Mouse (Mus musculus) kidney, embryonic 15.5 days (tissue): Measurements from ENCODE around the gene Ube2dnl1. TPM values are rescaled to one million over a fixed set of nuclear protein-coding genes. Genes with fewer than 3 reads are reported as not detected.

Experiments
- ATAC-seq: fragments of 200-750 bp; cut with Nextera tagmentation; replicated peaks from 2 replicates; pipeline ENCODE4 v1.8.0; 2017; ENCODE audit warnings: moderate TSS enrichment; ENCODE audit not compliant: low FRiP score
- H3K27ac ChIP-seq: fragments of 300-500 bp; sonication (generic); 2 replicates; pipeline ENCODE4 v1.5.1; 2015; ENCODE audit warnings: mild to moderate bottlenecking, inconsistent platforms
- H3K27me3 ChIP-seq: fragments of 300-500 bp; sonication (generic); 2 replicates; pipeline ENCODE4 v1.6.1; 2015; ENCODE audit warnings: inconsistent platforms
- H3K36me3 ChIP-seq: fragments of 300-500 bp; sonication (generic); 2 replicates; pipeline ENCODE4 v1.6.1; 2015; ENCODE audit warnings: inconsistent platforms
- H3K4me1 ChIP-seq: fragments of 300-500 bp; sonication (generic); 2 replicates; pipeline ENCODE4 v1.6.1; 2015; ENCODE audit warnings: inconsistent platforms
- H3K4me2 ChIP-seq: fragments of 300-500 bp; sonication (generic); 2 replicates; pipeline ENCODE4 v1.6.1; 2015; ENCODE audit warnings: moderate library complexity, mild to moderate bottlenecking, inconsistent platforms
- H3K4me3 ChIP-seq: fragments of 300-500 bp; sonication (generic); replicated peaks from 2 replicates; pipeline ENCODE4 v1.5.1; 2015; ENCODE audit warnings: mild to moderate bottlenecking, inconsistent platforms
- H3K9ac ChIP-seq: fragments of 300-500 bp; sonication (generic); 2 replicates; pipeline ENCODE4 v1.6.1; 2015; ENCODE audit warnings: mild to moderate bottlenecking, inconsistent platforms
- H3K9me3 ChIP-seq: fragments of 300-500 bp; sonication (generic); replicated peaks from 2 replicates; pipeline ENCODE4 v1.6.1; 2016; ENCODE audit warnings: inconsistent platforms
- WGBS: fragments of 180-500 bp; shearing (Covaris S2); methylation state at CpG from one replicate; pipeline ENCODE4 v1.1.7; 2015; ENCODE audit warnings: mixed read lengths; 5-methylcytosine and 5-hydroxymethylcytosine counted together
- polyA plus RNA-seq: library from polyadenylated mRNA; unstranded; fragments of >200 nt; fragmentation: Nextera tagmentation; extraction: Ambion mirVana; gene quantifications from 2 replicates; pipeline ENCODE4 v1.2.1, GENCODE M21; 2015

Ube2dnl1 gene
- polyA plus RNA-seq = not detected in 2 replicates

DNA sequence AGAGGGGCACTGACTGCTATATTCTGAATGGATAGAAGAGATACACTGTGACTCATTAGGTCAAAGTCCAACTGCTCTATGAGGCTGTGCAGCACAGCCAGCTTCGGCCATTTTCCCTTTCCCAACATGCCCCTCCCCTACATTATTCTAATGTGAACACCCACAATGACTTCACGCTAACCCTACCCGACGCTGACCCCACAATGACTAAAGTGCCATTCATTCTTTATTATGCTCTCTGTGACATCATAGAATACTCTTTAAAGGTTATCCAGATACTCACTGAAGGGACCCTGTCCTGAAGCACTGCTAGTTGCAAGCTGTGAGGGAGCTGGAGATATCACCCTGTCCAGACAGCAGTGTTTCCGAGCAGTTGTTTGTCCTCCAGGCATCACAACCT, at the start of gene Ube2dnl1:
Ube2dnl1 (plus strand) TSS at position 301 of the 400 bp plus-strand sequence.
- Histone ChIP-seq H3K4me2 (no peak within 1 kb of the TSS), H3K9ac (no peak within 1 kb of the TSS), H3K36me3 (no peaks in the 10 kb centered on the region), H3K27ac (no peak within 1 kb of the TSS), H3K4me3 (no peak within 1 kb of the TSS), H3K27me3 (no peaks in the 10 kb centered on the region), H3K9me3 (no peaks in the 10 kb centered on the region), H3K4me1 (no peaks in the 10 kb centered on the region)
- no peak for ATAC-seq
- 90% methylated on average over 5 of the region's 5 CpGs for WGBS

DNA sequence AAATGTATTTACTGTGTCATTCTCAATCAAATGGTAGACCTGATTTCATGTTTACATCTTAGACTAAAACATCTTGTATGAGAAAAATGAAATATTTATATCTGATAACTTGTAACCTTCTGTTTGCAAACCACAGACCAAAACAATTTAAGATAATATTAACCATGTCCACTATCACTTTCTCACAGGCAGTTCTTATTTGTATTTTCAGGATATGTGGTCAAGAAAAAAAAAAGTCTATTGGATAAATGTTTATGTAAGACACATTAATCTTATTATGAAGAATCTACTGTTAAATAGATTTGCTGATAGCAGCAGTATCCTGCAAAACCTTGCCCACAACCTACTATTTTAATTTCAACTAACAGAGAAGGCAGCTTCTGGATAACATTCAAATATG, 9.3 kb upstream of the Ube2dnl1 start:
- no peak overlapping the region for H3K4me3 ChIP-seq
- H3K36me3 ChIP-seq = no peaks in the 10 kb centered on the region
- no peak overlapping the region for H3K27ac ChIP-seq
- H3K4me2 ChIP-seq = no peak overlapping the region
- no peaks in the 10 kb centered on the region for H3K4me1 ChIP-seq
- ATAC-seq = no peak
- H3K27me3 ChIP-seq = no peaks in the 10 kb centered on the region
- H3K9ac ChIP-seq = no peak overlapping the region
- no peaks in the 10 kb centered on the region for H3K9me3 ChIP-seq

- no peak for ATAC-seq
- Histone ChIP-seq H3K4me1 (no peaks in the 10 kb centered on the region), H3K9ac (no peak overlapping the region), H3K4me3 (no peak overlapping the region), H3K36me3 (no peaks in the 10 kb centered on the region), H3K4me2 (no peak overlapping the region), H3K9me3 (no peaks in the 10 kb centered on the region), H3K27ac (no peak overlapping the region), H3K27me3 (no peaks in the 10 kb centered on the region)
- 85% methylated on average over 3 of the region's 3 CpGs for WGBS
Observed at GRCm38 (mm10) chrX:114897506-114897905, 7.3 kb upstream of the Ube2dnl1 start.

DNA sequence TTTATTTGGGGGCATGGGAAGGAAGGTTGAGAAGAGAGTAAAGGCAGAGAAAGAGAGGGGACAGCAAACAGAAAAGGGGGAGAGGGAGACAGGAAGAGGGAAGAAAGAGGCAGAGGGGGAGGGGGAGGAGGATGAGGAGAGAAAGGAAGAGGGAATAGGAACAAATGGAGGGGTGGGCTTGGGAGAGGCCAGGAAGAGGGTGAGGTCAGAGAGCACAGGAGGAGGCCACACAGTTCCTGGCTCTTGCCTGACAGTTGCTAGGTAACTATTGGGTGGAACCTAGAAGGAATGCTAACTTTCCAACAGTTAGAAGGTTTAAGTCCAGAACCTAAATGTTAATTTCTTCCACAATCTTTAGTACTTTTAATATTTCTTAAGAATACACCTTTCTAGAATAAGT, 1.4 kb upstream of the Ube2dnl1 start:
- H3K9ac ChIP-seq = no peak overlapping the region
- H3K27me3 ChIP-seq = no peaks in the 10 kb centered on the region
- H3K9me3 ChIP-seq = no peaks in the 10 kb centered on the region
- no peaks in the 10 kb centered on the region for H3K4me1 ChIP-seq
- no peak for ATAC-seq
- no peak overlapping the region for H3K27ac ChIP-seq
- no peaks in the 10 kb centered on the region for H3K36me3 ChIP-seq
- H3K4me3 ChIP-seq = no peak overlapping the region
- H3K4me2 ChIP-seq = no peak overlapping the region

DNA sequence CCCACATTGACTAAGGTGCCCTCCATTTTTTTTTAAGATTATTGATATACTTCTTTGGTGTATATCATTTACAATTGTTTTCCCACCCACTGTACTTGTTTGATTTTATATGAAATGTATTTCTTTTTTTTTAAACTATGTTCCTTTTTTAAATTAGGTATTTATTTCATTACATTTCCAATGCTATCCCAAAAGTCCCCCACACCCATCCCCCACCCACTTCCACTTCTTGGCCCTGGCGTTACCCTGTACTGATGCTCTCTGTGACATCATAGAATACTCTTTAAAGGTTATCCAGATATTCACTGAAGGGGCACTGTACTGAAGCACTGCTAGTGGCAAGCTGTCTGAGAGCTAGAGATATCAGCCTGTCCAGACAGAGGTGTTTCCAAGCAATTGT, 2.5 kb downstream of the Ube2dnl1 start, which contains the start of gene Ube2dnl2:
Ube2dnl2 (plus strand) TSS at position 301 of the 400 bp plus-strand sequence.
- H3K4me2 ChIP-seq = no peak within 1 kb of the TSS
- whole genome bisulfite sequencing = 86% methylated on average over 1 of the region's 1 CpGs
- H3K36me3 ChIP-seq = no peaks in the 10 kb centered on the region
- H3K4me3 ChIP-seq = no peak within 1 kb of the TSS
- H3K4me1 ChIP-seq = no peaks in the 10 kb centered on the region
- H3K27me3 ChIP-seq = no peaks in the 10 kb centered on the region
- no peaks in the 10 kb centered on the region for H3K9me3 ChIP-seq
- no peak within 1 kb of the TSS for H3K9ac ChIP-seq
- no peak within 1 kb of the TSS for H3K27ac ChIP-seq
- no peak for ATAC-seq

- Histone ChIP-seq H3K4me3 (no peak overlapping the region), H3K27me3 (no peaks in the 10 kb centered on the region), H3K4me1 (no peaks in the 10 kb centered on the region), H3K9me3 (no peaks in the 10 kb centered on the region), H3K36me3 (no peaks in the 10 kb centered on the region), H3K4me2 (no peak overlapping the region), H3K27ac (no peak overlapping the region), H3K9ac (no peak overlapping the region)
- WGBS = 23% methylated on average over 1 of the region's 1 CpGs
- ATAC-seq = no peak
Observed at GRCm38 (mm10) chrX:114955066-114955465, 50.3 kb downstream of the Ube2dnl1 start.

Other genes starting within 250 kb of the Ube2dnl1 start
- gene Ube2dnl2, start 2.6 kb downstream of the Ube2dnl1 start, polyA plus RNA-seq = not detected in 2 replicates